Mouse (Mus musculus) stomach, postnatal 0 days (tissue): ENCODE results near the gene Iglon5. TPM values are rescaled to one million over a fixed set of nuclear protein-coding genes. Genes with fewer than 3 reads are reported as not detected.

Experiments used
- ATAC-seq: fragments of 200-750 bp; cut with Nextera tagmentation; 2 replicates; pipeline ENCODE4 v1.8.0; 2017; ENCODE audit not compliant: low FRiP score, low TSS enrichment
- DNase-seq: peaks from one replicate; pipeline ENCODE4 v3.0.0-alpha.2; 2016; ENCODE audit warnings: low spot score
- H3K27ac ChIP-seq: fragments of 300-500 bp; sonication (generic); replicated peaks from 2 replicates; pipeline ENCODE4 v1.5.1; 2014; ENCODE audit warnings: mild to moderate bottlenecking, control low read depth
- H3K27me3 ChIP-seq: fragments of 300-500 bp; sonication (generic); 2 replicates; pipeline ENCODE4 v1.6.1; 2014; ENCODE audit warnings: low read length; ENCODE audit not compliant: control insufficient read depth, insufficient read depth
- H3K36me3 ChIP-seq: fragments of 300-500 bp; sonication (generic); 2 replicates; pipeline ENCODE4 v1.6.1; 2014; ENCODE audit warnings: low read length, mixed read lengths; ENCODE audit not compliant: control insufficient read depth, insufficient read depth
- H3K4me1 ChIP-seq: fragments of 300-500 bp; sonication (generic); replicated peaks from 2 replicates; pipeline ENCODE4 v1.6.1; 2014; ENCODE audit warnings: antibody characterized with exemption; ENCODE audit not compliant: control insufficient read depth, insufficient read depth
- H3K4me2 ChIP-seq: fragments of 300-500 bp; sonication (generic); replicated peaks from 2 replicates; pipeline ENCODE4 v1.6.1; 2014; ENCODE audit warnings: low read depth, mild to moderate bottlenecking, control low read depth, moderate library complexity
- H3K4me3 ChIP-seq: fragments of 300-500 bp; sonication (generic); 2 replicates; pipeline ENCODE4 v1.5.1; 2014; ENCODE audit warnings: low read depth, low read length, control low read depth
- H3K9ac ChIP-seq: fragments of 300-500 bp; sonication (generic); 2 replicates; pipeline ENCODE4 v1.6.1; 2014; ENCODE audit warnings: mild to moderate bottlenecking, low read length, control low read depth, mixed read lengths
- H3K9me3 ChIP-seq: fragments of 300-500 bp; sonication (generic); 2 replicates; pipeline ENCODE4 v1.6.1; 2016; ENCODE audit warnings: low read length; ENCODE audit not compliant: control insufficient read depth
- CTCF ChIP-seq: IDR thresholded peaks from 2 replicates; pipeline ENCODE4 v1.5.1; 2016; ENCODE audit warnings: antibody characterized with exemption, low read depth, mild to moderate bottlenecking, moderate library complexity
- EP300 ChIP-seq: optimal IDR thresholded peaks from 2 replicates; pipeline ENCODE3; 2016; ENCODE audit warnings: antibody characterized with exemption
- WGBS: fragments of 180-500 bp; shearing (Covaris S2); extraction: QIAGEN DNeasy Blood & Tissue Kit; methylation state at CpG from one replicate; pipeline ENCODE4 v1.1.7; 2014; 5-methylcytosine and 5-hydroxymethylcytosine counted together
- polyA plus RNA-seq: library from polyadenylated mRNA; unstranded; fragments of >200 nt; fragmentation: Nextera tagmentation; extraction: Ambion mirVana; gene quantifications from 2 replicates; pipeline ENCODE4 v1.2.1, GENCODE M21; 2015

Iglon5 gene
- polyA plus RNA-seq, 1 experiment from 2014 or later: 0.35 TPM

DNA sequence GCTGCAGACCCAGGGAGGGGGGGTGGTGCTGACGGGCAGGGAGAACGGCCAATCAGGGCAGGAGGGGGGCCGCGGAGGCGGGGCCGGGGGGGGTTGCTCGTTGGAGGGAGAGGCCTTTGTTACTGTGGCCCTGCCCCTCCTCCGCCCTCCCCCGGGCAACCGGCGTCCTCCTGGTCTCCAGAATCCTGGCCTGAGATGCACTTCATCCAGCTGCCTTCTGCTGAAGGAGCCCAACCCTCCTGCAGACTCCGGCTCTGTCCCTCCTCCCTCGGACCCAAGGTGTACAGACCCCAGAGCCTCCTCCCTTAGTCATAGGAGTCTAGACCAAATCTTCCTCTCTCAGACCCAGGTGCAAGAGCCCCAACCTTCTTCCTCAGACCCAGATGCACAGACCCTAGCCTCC, 308 bp upstream of the Iglon5 start:
- no peaks in the 10 kb centered on the region for H3K4me1 ChIP-seq
- 0% methylated on average over 8 of the region's 13 CpGs for WGBS
- H3K9me3 ChIP-seq: no peaks in the 10 kb centered on the region
- peak overlapping the region; percentile 41 for H3K4me3 ChIP-seq
- peak overlapping the region; percentile 65 for H3K4me2 ChIP-seq
- H3K27me3 ChIP-seq: no peaks in the 10 kb centered on the region
- DNase-seq (peak; percentile 54), ATAC-seq (peak; percentile 60; the same call in 1 of the 2 replicates)
- H3K9ac ChIP-seq: no peak overlapping the region; the same call in 1 of the 2 replicates
- no peaks in the 10 kb centered on the region for H3K36me3 ChIP-seq
- TF ChIP-seq EP300 (no peak), CTCF (no peak)
- no peak overlapping the region for H3K27ac ChIP-seq

GRCm38 (mm10) chr7:43488646-43489045, 1.2 kb downstream of the Iglon5 start:
- no peak overlapping the region for H3K4me2 ChIP-seq
- no peak overlapping the region for H3K4me3 ChIP-seq
- 35% methylated on average over 5 of the region's 5 CpGs for WGBS
- no peaks in the 10 kb centered on the region for H3K9me3 ChIP-seq
- H3K27me3 ChIP-seq: no peaks in the 10 kb centered on the region
- no peaks in the 10 kb centered on the region for H3K36me3 ChIP-seq
- DNase-seq (no peak), ATAC-seq (no peak)
- H3K4me1 ChIP-seq: no peaks in the 10 kb centered on the region
- H3K9ac ChIP-seq: no peak overlapping the region
- TF ChIP-seq EP300 (no peak), CTCF (no peak)
- no peak overlapping the region for H3K27ac ChIP-seq

- WGBS: 7% methylated on average over 10 of the region's 10 CpGs
- DNase-seq: no peak
- H3K27me3 ChIP-seq: no peaks in the 10 kb centered on the region
Measured at GRCm38 (mm10) chr7:43483236-43483635, 6.6 kb downstream of the Iglon5 start.

DNA sequence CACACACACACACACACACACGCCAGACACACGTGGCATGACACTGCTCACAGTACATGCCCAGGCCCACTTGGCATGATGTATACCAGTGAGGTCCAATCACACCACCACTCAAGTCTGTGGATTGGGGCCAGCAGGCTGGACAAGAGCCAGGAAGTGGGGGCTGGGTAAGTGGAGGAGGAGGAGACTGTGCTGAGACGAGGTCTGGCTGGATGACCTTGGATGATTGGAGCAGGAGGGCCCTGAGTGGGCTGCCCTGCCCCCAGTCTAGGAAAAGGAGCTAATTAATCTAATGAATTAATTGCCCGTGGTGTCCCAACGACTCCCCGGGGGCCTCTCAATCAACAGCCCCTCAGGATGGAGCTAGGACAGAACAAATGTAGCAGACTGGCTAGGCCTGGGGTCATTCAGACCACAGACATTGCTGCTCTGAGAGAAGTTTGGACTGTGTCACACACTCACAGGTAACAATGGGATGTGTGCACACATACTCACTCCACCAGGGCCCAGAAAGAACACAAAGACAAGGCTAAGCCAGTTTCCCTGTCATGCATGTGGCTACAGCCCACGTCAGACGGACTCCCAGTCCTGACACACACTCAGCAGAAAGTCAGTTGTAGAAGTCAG, 7.7 kb downstream of the Iglon5 start:
- ATAC-seq (no peak; the same call in 1 of the 2 replicates), DNase-seq (no peak)
- H3K4me1 ChIP-seq: no peaks in the 10 kb centered on the region
- no peaks in the 10 kb centered on the region for H3K9me3 ChIP-seq
- H3K4me3 ChIP-seq: no peak overlapping the region
- no peak overlapping the region for H3K9ac ChIP-seq
- WGBS: 64% methylated on average over 8 of the region's 8 CpGs
- H3K36me3 ChIP-seq: no peaks in the 10 kb centered on the region
- no peak overlapping the region for H3K4me2 ChIP-seq
- H3K27me3 ChIP-seq: no peaks in the 10 kb centered on the region
- H3K27ac ChIP-seq: no peak overlapping the region
- no peak for TF ChIP-seq CTCF
- TF ChIP-seq EP300: no peak

More at GRCm38 (mm10) chr7:43483236-43483635, 6.6 kb downstream of the Iglon5 start:
- no peak overlapping the region for H3K9ac ChIP-seq
- H3K27ac ChIP-seq: no peak overlapping the region
- no peaks in the 10 kb centered on the region for H3K4me1 ChIP-seq
- no peak for ATAC-seq
- H3K36me3 ChIP-seq: no peaks in the 10 kb centered on the region
- no peak overlapping the region for H3K4me3 ChIP-seq
- H3K9me3 ChIP-seq: no peaks in the 10 kb centered on the region
- TF ChIP-seq EP300: no peak
- no peak overlapping the region for H3K4me2 ChIP-seq

DNA sequence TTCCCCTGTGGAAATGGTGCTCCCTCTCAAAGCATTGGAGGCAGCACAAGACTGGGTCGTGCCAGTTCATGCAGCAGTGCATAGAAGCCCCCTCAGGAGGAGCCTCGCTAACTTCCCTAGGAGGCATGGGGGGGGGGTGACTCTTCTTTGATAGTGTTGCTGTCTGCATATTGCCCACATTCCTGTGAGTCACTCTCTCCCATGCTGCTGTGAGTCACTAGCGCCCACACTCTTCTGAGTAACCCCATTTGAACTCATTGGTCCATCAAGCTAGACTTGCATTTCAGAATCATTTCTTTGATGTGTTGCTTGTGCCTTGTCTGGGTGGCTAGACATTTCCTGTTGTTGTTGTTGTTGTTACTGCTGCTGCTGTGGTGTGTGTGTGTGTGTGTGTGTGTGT, 8.7 kb downstream of the Iglon5 start:
- DNase-seq: no peak
- Histone ChIP-seq H3K4me1 (no peaks in the 10 kb centered on the region), H3K9me3 (no peaks in the 10 kb centered on the region), H3K27me3 (no peaks in the 10 kb centered on the region), H3K36me3 (no peaks in the 10 kb centered on the region), H3K27ac (no peak overlapping the region), H3K4me2 (no peak overlapping the region), H3K9ac (no peak overlapping the region), H3K4me3 (no peak overlapping the region)
- TF ChIP-seq EP300: no peak
- no peak for TF ChIP-seq CTCF
- ATAC-seq: no peak
- 54% methylated on average over 3 of the region's 3 CpGs for WGBS

GRCm38 (mm10) chr7:43476376-43476775, 13.5 kb downstream of the Iglon5 start:
- WGBS: 13% methylated on average over 13 of the region's 13 CpGs
- ATAC-seq (no peak), DNase-seq (no peak)
- no peak for TF ChIP-seq CTCF
- TF ChIP-seq EP300: no peak
- no peaks in the 10 kb centered on the region for H3K27me3 ChIP-seq
- H3K4me3 ChIP-seq: no peak overlapping the region
- no peaks in the 10 kb centered on the region for H3K4me1 ChIP-seq
- H3K9me3 ChIP-seq: no peaks in the 10 kb centered on the region
- no peaks in the 10 kb centered on the region for H3K36me3 ChIP-seq
- no peak overlapping the region for H3K9ac ChIP-seq
- H3K27ac ChIP-seq: no peak overlapping the region
- H3K4me2 ChIP-seq: no peak overlapping the region
